Mouse (Mus musculus) neural tube, embryonic 10.5 days (tissue): ENCODE data around the gene Lpar3.

Experiments
- DNase-seq: peaks from one replicate; pipeline ENCODE4 v3.0.0-alpha.2; 2017; ENCODE audit warnings: low spot score; ENCODE audit errors: extremely low spot score

Gene Lpar3

DNA sequence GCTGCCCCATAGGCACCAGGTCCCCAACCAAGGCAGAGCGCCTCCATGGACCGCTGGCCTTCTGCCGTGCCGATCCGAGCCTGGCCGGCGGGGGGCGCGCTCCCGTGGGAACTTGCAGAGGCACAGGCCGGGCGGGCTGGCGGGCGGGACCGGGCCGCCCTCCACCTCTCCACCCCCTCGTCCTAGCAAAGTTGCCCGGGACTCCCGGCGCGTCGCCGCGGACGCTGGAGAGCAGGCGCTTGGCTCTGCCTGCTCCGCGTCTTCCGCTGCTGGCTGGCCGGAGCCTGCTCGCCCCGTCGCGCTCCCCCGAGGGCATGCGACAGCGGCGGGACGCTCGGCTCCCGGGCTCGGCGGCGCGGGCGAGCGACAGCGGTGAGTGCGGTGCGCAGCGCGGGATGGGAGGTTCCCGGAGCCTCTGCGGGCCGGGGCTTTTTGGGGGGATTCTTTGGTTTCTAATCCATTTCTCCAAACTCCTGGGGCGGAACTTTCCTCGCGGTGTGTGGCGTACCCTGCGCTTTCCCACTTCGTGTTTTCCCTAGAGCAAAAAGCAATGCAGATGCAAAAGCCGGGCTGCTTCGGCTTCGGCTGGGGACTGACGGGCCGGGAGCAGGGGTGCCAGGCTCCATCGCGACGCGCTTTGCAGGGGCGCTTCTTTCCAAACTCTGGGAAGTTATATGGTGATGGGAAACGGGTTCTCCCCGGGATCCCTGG is at the start of gene Lpar3:
TSS of gene Lpar3 (plus strand) at position 188 of the 711 bp plus-strand sequence.
- DNase-seq, result peak; percentile 82

DNA sequence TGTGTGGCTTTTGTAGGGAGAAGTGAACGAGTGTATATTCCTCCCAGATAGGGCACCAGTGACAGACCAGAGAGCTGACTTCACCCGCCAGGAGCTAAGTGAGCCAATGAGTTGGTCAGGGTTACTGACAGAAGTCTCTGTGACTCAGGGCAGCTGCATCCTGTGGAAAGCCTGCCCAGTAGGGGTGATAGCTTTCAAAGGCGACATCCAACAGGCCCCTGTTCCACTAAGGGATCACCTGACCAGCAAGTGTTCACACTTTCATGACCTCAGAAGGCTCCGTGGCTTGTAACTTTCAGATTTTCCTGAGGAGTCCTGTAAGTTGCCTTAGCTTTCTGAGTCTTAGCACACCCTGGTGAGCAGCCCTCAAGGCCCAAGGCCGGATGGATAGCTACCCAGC is 47.7 kb upstream of the Lpar3 start:
- no peak for DNase-seq

DNA sequence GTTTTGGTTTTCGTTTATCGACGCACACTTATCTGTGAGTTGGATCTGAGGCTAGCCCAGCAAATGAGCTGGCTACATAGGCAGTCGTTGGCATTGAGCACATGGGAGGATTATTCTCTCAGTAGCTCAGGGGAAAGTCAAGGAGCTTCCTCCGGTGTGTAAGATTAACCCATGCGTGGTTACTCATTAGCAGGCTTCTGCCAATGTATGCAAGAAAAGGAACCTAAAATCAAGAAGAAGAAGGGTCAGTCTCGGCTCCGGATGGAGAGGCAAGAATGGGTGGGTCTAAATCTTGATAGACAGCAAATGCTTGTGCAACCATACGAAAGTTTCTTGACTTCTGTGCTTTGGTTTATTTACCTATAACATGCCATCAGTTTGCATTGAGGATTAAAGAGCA is 46.5 kb upstream of the Lpar3 start:
- no peak for DNase-seq

DNA sequence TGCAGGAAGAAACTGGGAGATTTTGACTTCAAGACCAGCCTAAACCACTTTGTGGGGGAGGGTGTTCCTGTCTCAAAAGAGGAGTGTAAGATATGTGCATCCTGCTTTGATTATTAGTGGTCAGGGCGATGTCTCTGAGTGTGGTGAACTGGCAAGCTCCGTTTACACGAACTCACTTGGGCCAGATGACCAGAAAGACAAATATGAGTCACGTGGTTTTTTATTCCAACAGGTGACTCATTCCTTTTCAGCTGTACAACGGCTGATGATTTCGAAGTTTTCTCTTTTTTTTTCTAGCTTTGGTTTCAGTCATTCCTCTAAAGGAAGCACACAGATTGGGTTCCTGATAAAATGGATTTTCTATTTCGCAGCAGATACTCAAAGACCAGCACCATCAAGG is 43.5 kb upstream of the Lpar3 start:
- DNase-seq, result no peak

DNA sequence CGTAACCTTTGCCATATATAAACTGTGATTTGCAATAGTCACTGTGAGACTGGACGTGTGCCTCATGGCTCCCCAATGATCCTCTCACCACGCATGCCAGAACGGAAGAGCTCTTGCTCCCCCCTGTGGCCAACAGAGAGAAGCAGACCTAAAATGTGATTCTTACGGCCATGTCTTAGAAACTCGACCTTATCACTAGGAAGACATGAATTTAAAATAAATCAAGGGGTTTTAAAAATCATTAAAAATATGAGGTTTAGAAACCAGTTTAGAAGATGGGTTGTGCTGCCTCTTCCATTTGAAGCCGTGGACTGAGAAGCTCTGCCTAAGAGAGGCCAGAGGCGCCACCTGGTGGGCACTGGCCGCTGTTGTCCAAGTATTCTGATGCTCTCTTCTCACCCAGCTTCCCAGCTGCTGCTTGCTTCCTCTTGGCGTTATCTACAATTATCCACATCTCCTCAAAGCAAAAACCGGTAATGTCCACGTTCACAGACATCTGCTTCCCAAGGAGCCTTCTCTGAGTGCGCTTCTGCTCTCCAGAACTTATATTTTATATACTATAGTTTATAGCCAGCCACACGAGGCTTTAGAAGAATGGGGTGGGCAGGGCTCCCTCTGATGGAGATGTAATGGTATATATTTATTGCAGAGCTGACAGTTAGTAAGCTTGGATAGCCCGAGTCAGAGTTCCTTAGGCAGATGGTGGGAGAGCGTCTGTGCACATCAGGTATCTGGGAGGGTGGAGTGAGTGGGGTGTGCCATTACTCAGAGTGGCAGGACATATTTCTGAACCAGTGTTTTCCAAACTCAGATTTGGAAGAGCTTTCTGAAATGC is 42.8 kb upstream of the Lpar3 start:
- peak; percentile 84 for DNase-seq

DNA sequence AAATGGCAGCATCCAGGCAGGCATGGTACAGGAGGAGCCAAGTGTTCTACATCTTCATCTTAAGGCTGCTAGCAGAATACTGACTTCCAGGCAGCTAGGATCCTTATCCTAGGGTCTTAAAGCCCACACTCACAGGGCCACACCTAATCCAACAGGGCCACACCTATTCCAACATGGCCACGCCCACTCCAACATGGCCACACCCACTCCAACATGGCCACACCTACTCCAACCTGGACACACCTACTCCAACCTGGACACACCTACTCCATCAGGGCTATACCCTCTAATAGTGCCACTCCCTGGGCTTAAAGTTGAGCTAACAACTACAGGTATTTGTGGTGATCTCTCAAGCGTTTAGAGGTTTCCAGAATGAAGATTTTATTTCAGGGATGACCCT is 40.4 kb upstream of the Lpar3 start:
- no peak for DNase-seq

DNA sequence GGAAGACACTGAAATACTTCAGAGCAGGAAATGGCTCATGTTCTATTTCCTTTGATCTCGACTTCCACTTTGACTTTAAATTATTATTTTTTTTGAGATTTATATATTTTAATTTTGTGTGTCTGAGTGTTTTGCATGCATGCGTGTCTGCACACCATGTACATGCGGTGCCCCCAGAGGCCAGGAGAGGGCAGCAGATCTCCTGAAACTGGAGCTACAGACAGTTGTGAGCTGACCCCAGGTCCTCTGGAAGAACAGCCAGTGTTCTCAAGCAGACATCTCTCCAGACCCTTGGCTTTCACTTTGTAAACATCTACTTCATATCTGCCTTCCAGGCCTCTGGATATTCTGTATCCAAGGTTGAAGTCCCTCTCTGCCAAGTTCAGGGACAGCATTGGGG is 39.8 kb upstream of the Lpar3 start:
- peak; percentile 68 for DNase-seq

DNA sequence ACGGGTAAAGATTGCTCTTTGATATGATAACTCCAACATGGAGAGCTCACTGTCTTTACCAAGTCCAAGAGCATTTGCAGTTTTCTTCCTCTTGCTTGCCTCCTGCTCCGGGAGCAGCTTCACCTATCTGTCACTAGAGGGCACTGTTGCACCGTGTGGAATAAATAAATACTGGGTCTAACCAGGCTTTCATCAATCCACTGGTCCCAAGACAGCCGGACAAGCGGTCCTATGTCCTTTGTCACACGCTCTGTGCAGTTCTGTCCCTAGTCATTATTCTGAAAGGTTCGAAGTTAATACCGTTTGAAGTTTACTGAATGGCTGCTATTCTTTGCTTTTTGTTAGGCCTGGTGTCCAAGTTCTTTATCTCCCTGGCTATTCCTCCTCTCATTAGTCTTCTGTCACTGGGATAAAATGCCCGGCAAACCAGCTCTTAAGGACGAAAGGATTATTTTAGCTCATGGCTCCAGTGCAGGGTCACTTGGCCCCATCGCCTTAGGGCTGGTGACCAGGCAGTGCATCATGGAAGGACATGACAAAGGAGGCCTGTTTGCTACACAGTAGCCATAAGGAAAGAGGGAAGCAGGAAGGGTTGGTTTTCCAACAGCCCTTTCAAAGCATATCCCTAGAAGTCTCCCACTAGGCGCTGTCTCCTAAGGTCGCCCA is 35.6 kb upstream of the Lpar3 start:
- DNase-seq, result peak; percentile 71

DNA sequence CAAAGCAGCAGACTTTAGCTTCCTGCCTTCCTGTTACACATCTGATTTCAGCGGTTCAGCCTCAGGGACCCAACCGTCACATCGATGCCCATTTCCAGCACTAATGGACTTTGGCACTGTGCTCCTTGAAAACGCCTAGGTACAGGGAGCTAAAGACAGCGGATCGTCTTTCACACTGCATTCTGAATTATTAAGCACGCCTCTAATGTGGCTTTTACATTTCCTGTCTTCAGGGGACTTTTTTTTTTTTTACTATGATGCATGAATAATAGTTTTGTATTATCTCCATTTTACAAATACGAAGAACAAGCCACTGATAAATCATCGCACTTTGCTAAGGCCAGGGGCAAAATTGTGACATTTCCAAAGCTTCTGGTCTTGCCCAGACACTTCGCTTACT is 34.7 kb upstream of the Lpar3 start:
- no peak for DNase-seq

DNA sequence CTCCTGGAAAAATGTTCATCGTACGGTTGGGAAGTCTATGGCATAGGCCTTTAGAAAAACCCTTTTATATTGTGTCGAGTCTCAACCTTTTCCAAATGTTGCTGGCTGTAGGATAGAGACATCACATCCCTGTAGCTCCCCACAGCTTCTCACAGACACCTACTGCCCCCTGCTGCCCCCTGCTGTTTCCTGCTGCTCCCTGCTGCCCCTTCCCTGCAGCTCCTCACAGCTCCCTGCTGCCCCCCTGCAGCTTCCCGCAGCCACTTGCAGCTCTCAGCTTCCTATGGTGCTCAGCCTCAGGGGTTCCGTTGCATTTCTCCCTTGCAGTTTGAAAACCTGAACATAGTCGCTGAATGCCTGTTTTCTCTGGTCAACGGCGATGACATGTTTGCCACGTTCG is 30.8 kb upstream of the Lpar3 start:
- DNase-seq, result no peak

DNA sequence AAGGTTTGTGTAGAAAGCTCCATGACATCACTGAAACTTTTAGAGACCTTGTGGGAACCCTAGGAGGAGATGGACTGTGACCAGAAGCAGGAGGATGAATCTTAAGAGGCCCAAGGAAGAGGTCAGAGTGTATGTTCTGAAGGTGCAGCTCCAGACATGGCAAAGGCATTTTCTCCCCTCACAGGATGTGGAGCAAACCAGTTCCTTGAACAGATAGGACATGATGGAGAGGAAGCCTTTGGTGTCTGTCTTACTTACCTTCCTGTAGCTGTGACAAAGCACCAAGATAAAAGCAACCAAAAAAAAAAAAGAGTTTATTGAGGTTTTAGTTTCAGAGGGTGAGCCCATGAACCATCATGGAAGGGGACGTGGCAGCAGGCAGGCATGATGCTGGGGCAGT is 28.3 kb upstream of the Lpar3 start:
- no peak for DNase-seq

DNA sequence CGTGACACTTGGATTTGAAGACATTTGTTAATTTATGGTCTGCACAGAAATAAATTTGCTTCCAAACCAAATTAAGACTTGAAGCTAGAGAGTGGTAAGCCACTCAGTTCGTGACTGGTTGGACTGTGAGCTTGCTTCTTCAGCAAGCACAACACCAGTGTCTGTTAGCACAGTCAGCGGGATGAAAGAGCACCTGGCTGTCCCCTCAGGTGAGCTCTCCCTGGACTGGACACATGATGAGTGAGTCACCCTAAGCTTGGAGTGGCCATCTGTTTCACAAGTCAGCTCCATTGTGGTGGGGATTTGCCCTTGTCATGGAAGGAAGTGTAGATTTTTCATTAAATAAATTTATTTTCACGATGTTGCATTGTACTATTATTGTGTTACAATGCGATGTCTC is 25.6 kb upstream of the Lpar3 start:
- no peak for DNase-seq

DNA sequence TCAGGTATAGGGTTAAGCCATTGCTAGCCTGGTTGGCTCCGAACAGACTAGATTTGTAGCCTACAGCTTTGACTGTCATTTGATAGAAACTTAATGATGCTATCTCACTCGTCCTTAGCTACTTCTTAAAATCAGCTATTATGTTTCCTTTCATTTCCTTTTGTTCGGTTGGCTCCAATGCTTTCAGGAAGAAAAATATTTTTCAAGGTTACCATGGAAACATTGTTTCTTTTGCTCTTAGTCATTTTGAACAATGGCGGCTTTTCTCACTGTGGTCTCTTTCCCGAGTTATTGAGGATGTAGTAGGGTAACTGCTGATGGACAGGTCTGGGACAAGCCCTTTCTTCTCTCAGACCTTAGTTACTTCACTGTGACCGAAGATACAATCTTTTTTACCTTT is 24.5 kb upstream of the Lpar3 start:
- DNase-seq, result no peak

DNA sequence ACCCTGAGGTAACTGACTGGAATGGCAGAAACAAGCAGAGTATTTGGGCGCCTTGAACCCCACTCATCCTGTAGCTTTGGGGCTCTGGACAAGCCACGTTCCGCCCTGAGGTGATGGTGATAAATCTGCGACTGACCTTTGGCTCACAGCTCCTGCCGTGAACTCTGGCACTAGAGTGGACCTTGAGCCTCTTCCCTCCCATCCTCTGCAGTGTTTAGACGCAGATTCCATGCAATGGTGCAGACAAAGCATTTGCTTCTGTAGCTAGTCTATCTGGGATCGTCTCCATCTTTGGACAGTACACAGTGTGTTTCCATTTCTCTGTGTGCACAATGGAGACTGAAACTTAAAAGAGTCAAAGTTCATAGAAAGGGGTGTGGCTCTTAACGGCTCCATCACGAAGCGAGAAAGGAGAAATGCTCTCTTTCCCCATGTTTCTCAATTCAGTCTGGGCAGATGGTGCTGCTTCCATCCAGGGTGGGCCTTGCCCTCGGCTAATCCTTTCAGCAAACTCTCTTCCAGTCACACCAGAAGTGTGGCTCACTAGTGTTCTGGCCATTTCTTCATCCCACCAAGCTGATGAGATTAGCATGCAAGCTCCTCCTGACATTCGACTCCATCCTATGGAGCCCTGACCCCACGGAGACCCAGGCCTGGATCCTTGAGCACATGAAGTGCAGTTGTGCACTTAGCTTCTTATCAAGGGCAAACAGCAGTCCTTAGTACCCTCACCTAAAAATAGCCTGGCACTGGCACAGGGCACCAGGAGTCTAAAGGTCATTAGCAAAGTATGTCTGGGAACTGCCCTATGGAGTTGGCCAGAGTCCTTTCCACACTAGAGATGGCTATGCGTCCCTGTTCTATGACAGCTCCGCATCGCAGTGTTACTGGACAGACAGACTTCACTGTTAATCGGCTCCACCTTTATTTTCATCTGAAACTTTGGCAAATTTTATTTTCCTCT is 23.7 kb upstream of the Lpar3 start:
- no peak for DNase-seq

DNA sequence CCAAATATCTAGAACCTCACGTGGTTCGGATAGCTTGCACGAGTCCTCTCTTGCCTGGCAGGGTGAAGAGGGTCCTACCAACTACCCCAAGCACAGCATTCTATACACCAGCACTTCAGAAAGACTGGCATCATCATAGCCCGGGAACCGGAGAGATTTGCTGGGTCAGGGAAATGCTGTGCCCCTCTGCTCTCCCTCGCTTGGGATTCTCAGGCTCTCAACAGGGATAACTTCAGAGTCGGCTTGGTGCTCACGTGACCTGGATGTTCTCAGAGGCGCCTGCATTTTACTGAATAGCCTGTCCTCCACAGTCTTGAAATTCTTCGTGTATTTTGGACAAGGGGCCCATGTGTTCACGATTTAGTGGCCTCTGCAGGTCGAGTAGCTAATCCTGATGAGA is 23.0 kb upstream of the Lpar3 start:
- DNase-seq, result no peak

DNA sequence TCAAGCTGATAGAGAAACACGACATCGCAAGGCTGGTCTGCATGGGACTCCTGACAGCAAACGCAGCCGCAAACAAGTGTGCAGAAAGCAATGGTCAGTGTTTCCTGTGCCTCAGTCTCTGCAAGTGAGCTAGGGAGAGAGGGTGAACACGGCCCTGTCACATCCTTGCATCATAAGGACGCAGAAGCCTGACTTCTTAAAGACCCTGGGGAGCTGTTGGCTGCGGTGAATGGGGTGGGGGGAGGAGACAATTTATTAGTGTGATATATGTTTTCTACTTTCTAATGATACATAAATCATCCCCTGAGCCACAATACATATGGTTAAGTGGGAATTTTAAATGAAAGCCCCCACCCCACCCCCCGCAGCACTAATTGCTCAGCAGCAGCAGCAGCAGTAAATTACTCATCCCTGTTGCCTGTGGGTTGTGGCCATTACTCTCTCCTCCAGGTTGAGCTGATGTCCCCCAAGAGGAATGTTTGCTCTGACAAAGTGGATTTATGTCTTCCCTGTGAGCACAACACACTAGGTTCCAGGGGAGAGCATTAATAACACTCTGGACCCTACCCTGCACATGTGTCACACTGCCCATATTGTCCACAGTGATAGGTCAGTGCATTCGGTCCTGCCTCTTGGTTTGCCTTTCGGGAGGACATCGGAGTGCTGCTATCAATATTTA is 21.8 kb upstream of the Lpar3 start:
- peak; percentile 33 for DNase-seq

DNA sequence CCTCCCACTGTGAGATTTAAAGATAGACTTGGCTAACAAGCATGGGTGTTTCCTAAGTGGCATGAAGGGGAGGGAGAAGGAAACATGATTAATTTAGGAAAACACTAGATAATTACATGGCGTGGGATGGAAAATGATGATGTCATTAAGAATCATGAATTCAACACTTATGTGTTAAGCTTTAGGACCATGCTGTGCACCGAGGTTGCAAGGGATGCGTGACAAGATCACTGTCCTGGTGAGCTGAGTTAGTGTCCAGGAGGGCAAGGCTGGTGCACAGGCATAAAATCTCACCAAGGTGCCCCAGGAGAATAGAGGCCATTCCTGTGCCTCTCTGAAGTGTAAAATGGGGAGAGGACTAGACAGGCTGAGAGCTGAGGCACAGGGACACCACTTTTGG is 21.3 kb upstream of the Lpar3 start:
- DNase-seq, result no peak

DNA sequence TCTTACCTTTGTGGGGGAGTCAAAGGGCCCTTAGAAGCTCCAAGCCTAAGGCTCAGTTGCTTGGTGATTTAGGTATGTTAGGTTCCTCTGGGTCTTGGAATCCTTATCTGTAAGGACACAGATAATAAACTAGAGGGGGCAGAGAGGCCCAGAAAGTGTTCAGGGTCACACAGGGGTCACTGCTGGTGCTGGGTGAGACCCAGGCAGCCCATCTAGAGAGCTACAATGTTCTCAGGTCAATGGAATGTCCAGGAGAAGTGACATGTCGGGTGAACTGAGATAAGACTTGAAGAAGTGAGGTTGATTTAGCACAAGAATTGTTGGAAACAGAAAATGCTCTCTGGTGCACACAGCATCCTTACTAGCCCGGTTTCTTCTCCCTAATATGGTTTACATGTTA is 16.4 kb upstream of the Lpar3 start:
- no peak for DNase-seq

DNA sequence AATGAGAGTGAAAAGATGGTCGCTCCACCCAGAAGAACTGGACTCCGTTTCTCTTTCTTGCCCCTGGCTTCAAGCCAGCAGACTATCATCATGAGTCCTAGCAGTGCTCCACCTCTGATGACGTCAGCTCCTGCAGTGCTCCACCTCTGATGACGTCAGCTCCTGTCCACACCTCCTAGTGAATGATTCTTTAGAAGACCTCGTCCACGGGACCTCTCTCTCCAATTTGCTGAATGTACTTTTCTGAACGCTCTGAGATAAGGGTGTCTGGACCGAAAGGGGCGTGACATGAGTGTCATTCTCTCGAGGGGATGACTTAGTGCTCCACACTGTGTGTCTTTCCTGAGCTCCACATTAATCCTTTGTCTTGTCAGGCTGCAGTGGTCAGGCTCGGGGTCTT is 15.5 kb upstream of the Lpar3 start:
- DNase-seq, result no peak

DNA sequence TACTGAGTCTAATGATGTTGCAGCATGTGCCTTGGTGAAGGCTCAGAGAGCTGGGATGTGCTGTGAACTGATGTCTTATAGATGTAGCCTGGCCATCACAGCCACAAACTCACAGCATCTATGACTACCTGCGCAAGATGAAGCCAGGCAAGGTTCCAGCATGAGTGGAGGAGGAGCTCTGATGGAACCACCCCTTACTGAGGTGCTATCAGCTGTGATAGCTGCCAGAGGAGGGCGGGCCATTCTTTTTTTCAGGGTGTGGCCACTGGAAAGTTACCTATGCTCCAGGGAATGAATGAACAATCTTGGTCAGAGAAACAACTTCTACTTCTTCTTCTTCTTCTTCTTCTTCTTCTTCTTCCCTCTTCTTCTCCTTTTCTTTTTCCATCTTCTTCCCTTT is 14.1 kb upstream of the Lpar3 start:
- DNase-seq, result no peak

DNA sequence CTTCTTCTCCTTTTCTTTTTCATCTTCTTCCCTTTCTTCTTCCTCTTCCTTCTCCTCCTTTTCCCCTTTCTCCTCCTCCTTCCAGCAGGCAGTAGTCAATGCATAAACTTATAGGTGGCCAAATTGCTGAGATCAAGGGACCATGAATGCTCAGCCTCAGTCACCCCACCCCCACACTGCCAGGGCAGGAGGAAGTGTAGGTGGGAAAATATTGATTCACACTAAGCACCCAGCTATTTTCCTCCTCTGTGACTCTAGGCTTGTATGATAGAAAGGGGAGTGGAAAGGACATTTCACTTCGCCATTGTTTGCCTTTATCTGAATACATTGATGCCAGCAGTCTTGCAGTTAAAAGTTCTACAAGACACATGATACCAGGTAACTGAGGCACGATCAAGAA is 13.3 kb upstream of the Lpar3 start:
- DNase-seq, result no peak
